Mouse (Mus musculus) erythroblast, embryonic 14.5 days (primary cell): Measurements from ENCODE around the gene Cxcl14. TPM values are rescaled to one million over a fixed set of nuclear protein-coding genes. Genes with fewer than 3 reads are reported as not detected.

Experiments
- H3K27me3 ChIP-seq: 2 replicates; pipeline ENCODE4 v1.6.1; 2012; ENCODE audit warnings: inconsistent platforms; ENCODE audit not compliant: control insufficient read depth
- H3K36me3 ChIP-seq: 2 replicates; pipeline ENCODE4 v1.6.1; 2012; ENCODE audit warnings: mild to moderate bottlenecking, inconsistent platforms; ENCODE audit not compliant: control insufficient read depth
- H3K4me1 ChIP-seq: 2 replicates; pipeline ENCODE4 v1.6.1; 2012; ENCODE audit warnings: inconsistent platforms; ENCODE audit not compliant: control insufficient read depth
- H3K4me3 ChIP-seq: replicated peaks from 2 replicates; pipeline ENCODE3; 2012; ENCODE audit warnings: moderate library complexity, mild to moderate bottlenecking, inconsistent platforms
- H3K9me3 ChIP-seq: 2 replicates; pipeline ENCODE4 v1.6.1; 2012; ENCODE audit warnings: low read length, inconsistent platforms, mixed read lengths; ENCODE audit not compliant: control insufficient read depth
- GATA1 ChIP-seq: IDR thresholded peaks from 2 replicates; pipeline ENCODE4 v1.6.1; 2012; ENCODE audit warnings: low read length, inconsistent platforms, mixed read lengths
- TAL1 ChIP-seq: IDR thresholded peaks from 3 replicates; pipeline ENCODE4 v1.6.1; 2012; ENCODE audit warnings: low read length, inconsistent platforms, mixed read lengths
- polyA plus RNA-seq: library from polyadenylated mRNA; stranded (reverse); fragments of >175 nt; gene quantifications from 2 replicates; pipeline ENCODE4 v1.2.3, GENCODE M21; 2012

The Cxcl14 gene
- polyA plus RNA-seq, 1 experiment = not detected

- Histone ChIP-seq H3K4me3 (no peak overlapping the region), H3K27me3 (peaks cover 88% of the 10 kb centered on the region), H3K9me3 (no peaks in the 10 kb centered on the region), H3K4me1 (no peaks in the 10 kb centered on the region), H3K36me3 (no peaks in the 10 kb centered on the region)
- no peak for TF ChIP-seq GATA1
- TF ChIP-seq TAL1 = no peak
These were observed 37.9 kb downstream of the Cxcl14 start for GRCm38 (mm10) chr13:56258196-56259020.

- no peaks in the 10 kb centered on the region for H3K4me1 ChIP-seq
- no peak overlapping the region for H3K4me3 ChIP-seq
- H3K36me3 ChIP-seq = no peaks in the 10 kb centered on the region
- peaks cover 96% of the 10 kb centered on the region for H3K27me3 ChIP-seq
- H3K9me3 ChIP-seq = no peaks in the 10 kb centered on the region
- no peak for TF ChIP-seq GATA1
- no peak for TF ChIP-seq TAL1
These were observed 38.7 kb downstream of the Cxcl14 start for GRCm38 (mm10) chr13:56257469-56258153.

- no peak for TF ChIP-seq GATA1
- no peak for TF ChIP-seq TAL1
- Histone ChIP-seq H3K27me3 (peaks cover 97% of the 10 kb centered on the region), H3K4me1 (no peaks in the 10 kb centered on the region), H3K4me3 (no peak overlapping the region), H3K9me3 (no peaks in the 10 kb centered on the region), H3K36me3 (no peaks in the 10 kb centered on the region)
These were observed 39.5 kb downstream of the Cxcl14 start for GRCm38 (mm10) chr13:56256716-56257299.

GRCm38 (mm10) chr13:56253379-56253778 lies 43.0 kb downstream of the Cxcl14 start:
- Histone ChIP-seq H3K4me1 (no peaks in the 10 kb centered on the region), H3K36me3 (no peaks in the 10 kb centered on the region), H3K27me3 (peaks cover 99% of the 10 kb centered on the region), H3K4me3 (no peak overlapping the region), H3K9me3 (peaks cover 3% of the 10 kb centered on the region; the same call in 1 of the 2 replicates)
- no peak for TF ChIP-seq GATA1
- TF ChIP-seq TAL1 = no peak

- Histone ChIP-seq H3K36me3 (no peaks in the 10 kb centered on the region), H3K4me1 (no peaks in the 10 kb centered on the region), H3K27me3 (peaks cover 99% of the 10 kb centered on the region), H3K4me3 (no peak overlapping the region), H3K9me3 (peaks cover 3% of the 10 kb centered on the region; the same call in 1 of the 2 replicates)
- TF ChIP-seq TAL1 (no peak), GATA1 (no peak)
These were observed 43.6 kb downstream of the Cxcl14 start for GRCm38 (mm10) chr13:56252783-56253182.

GRCm38 (mm10) chr13:56251924-56252619 lies 44.3 kb downstream of the Cxcl14 start, which contains the start of gene Neurog1:
Gene Neurog1 (minus strand): TSS chr13:56252163.
- H3K4me3 ChIP-seq = no peak within 1 kb of the TSS
- peaks cover 3% of the 10 kb centered on the region; the same call in 1 of the 2 replicates for H3K9me3 ChIP-seq
- no peak for TF ChIP-seq TAL1
- TF ChIP-seq GATA1 = no peak
- H3K36me3 ChIP-seq = no peaks in the 10 kb centered on the region
- H3K4me1 ChIP-seq = no peaks in the 10 kb centered on the region
- peaks cover 99% of the 10 kb centered on the region for H3K27me3 ChIP-seq

GRCm38 (mm10) chr13:56251176-56251923 lies 45.0 kb downstream of the Cxcl14 start:
- TF ChIP-seq GATA1 = no peak
- no peaks in the 10 kb centered on the region for H3K36me3 ChIP-seq
- peaks cover 94% of the 10 kb centered on the region for H3K27me3 ChIP-seq
- H3K4me3 ChIP-seq = no peak overlapping the region
- peaks cover 3% of the 10 kb centered on the region; the same call in 1 of the 2 replicates for H3K9me3 ChIP-seq
- no peaks in the 10 kb centered on the region for H3K4me1 ChIP-seq

- no peak for TF ChIP-seq GATA1
- no peak for TF ChIP-seq TAL1
- H3K27me3 ChIP-seq = peaks cover 92% of the 10 kb centered on the region
- peaks cover 3% of the 10 kb centered on the region; the same call in 1 of the 2 replicates for H3K9me3 ChIP-seq
These were observed 45.7 kb downstream of the Cxcl14 start for GRCm38 (mm10) chr13:56250551-56251161.

More at GRCm38 (mm10) chr13:56250551-56251161, 45.7 kb downstream of the Cxcl14 start:
- Histone ChIP-seq H3K36me3 (no peaks in the 10 kb centered on the region), H3K4me3 (no peak overlapping the region), H3K4me1 (no peaks in the 10 kb centered on the region)
